Mouse (Mus musculus) kidney, postnatal 36 days (tissue): ENCODE measurements around the gene Gripap1.
A peak's percentile ranks its signal among the peaks of the same experiment; 100 is the strongest.

Source experiments
- DNase-seq, 2 experiments: peaks; one replicate each; pipeline ENCODE4 v3.0.0; 2021 to 2022; ENCODE audit warnings: mixed read lengths in 2 of 2

Gripap1 gene

DNA sequence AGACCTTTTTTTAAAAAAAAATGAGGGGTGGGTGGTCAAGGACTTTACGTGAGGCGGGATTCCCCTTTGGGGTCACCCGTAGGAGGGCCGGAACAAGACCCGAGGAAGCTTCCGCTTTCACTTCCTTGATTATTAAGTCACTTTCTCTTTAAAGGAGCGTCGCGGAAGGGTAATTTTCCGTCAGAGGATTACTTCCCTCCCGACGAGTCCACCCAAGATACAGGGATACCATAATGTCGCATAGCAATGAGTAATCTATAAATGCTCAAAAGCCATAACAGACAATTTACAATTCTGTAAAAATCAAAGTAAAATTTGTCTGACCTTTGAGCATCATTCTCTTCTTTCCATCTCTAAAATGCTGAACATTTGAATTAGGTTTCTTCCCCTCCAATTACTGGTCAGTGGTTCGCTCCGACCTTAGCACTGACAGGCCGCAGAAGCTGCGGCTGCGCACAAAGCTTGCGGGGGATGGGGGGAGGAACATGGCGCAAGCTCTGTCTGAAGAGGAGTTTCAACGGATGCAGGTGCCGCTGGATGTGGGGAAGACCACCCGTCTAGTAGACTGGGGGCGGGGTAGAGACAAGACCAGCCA is at the start of gene Gripap1:
Gripap1 (plus strand) TSS at position 224 of the 595 bp plus-strand sequence.
- DNase-seq: peak; percentile 82 to 86

GRCm38 (mm10) chrX:7740082-7740819 is 49.3 kb upstream of the Gripap1 start:
- peak; percentile 27 to 45 for DNase-seq

DNA sequence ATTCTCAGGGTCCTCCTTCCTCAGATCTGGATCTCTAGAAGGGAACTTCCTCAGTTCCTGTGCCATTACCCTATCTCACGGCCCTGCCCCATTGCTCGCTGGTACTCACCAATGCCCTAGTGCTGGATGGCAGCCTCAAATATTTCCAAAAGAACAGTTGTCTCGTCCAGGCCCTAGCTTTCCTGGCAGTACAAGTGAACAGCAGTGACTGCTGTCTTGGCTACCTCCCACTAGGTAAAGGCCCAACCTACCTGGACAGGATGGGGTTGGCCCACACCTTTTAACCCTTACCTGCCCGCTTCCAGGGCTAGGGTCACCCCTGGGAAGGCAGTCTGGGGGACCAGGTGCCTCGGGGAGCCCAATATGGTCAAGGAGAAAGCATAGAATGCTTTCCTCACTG is 48.5 kb upstream of the Gripap1 start:
- DNase-seq: peak in 1 of 2 experiments; percentile 14

GRCm38 (mm10) chrX:7743470-7743869 is 46.1 kb upstream of the Gripap1 start:
- DNase-seq: no peak

DNA sequence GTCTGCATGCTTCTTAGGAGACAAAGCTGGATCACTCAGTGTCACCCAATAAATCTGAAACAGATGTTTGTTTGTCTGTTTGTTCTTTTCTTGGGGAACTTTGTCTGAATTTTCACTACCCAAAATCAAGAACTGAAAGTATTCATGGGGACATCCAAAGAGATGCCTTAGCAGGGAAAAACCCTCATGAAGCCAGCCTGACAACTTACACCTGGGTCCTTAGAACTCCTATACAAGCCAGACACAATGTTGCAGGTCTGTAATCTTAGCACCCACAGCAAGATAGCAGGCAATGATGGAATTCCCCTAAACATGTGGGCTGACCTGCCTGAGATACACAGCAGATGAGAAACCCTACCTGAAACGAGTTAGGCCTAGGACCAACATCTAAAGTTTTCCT is 44.6 kb upstream of the Gripap1 start:
- no peak for DNase-seq

DNA sequence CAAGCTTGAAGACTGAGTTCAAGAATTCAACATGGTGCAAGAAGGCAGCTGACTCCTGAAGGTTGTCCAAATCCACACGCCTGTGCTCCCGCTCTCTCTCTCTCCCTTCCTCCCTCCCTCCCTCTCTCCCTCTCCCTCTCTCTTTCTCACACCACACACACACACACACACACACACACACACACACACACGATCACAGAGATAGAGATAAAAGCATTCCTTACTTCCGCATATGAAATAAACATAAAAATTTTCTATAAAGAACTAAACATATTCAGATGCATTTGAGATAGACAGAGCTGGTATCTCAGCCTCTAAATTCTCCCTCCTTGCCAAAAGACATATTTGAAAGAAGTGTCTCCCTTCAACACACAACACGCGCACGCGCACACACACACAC is 44.1 kb upstream of the Gripap1 start:
- no peak for DNase-seq

DNA sequence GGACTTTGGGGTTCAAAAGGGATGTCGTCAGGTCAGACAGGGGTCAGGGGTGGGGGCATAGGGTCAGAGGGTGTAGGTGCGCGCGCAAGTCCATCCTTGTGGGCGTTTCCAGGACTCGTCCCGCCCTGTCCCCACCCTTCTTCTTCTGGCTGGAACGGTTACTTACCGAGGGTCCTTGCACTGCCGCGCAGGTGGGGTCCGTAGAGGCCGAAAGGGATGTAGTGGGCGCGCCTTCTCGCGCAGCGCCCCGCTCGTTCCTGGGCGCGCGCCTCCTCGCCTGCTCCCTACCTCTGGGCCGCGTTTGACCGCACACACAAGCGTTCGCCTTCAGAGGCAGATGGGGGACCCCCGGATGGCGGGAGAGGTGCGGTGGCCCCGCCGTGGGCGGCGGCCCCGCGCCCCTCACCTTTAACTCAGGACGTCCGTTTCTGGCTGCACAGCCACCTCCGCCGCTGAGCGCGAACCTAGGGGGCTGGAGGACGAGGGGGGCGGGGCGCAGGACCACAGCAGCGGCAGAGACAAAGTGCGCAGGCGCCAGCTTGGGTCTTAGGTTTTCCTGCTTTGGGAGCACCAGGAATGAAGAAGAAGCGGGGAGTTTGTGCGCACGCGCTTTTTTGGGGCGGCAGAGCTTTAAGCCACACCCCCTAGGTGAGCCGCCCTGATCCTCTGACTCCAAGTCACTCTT is 39.0 kb upstream of the Gripap1 start, which contains the start of gene Ccdc120:
Ccdc120 (minus strand) TSS at position 474 of the 685 bp plus-strand sequence.
- peak; percentile 79 to 87 for DNase-seq

DNA sequence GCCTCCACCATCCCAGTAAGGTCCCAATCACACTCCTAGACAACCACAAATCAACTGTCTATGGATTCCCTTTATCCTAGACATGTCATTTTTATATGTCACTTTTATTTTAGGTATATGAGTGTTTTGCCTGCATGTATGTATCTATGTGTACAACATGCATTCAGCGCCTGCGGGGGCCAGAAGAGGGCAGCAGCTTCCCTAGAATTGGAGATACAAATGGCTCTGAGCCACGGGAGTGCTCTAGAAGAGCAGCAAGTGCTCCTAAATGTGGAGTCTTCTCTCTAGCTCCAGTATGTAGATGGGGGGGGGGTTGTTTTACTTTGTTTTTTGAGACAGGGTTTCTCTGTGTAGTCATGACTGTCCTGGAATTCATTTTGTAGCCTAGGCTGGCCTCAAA is 35.9 kb upstream of the Gripap1 start:
- peak in 1 of 2 experiments; percentile 56 for DNase-seq

- DNase-seq: peak; percentile 93 to 96
Observed at GRCm38 (mm10) chrX:7762137-7762920, 27.2 kb upstream of the Gripap1 start, which contains the start of gene Tfe3. Gene Tfe3 (plus strand): TSS chrX:7762560.

DNA sequence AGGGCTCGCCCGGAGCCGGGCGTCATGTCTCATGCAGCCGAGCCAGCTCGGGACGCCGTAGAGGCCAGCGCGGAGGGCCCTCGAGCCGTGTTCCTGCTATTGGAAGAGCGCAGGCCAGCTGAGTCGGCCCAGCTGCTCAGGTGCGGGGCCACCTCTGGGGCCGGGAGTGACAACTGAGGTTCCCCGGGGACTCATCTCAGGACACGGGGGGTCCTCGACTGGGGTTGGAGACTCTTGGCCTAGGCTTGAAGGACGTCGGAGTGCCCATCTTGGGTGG is 26.7 kb upstream of the Gripap1 start:
- DNase-seq: no peak

- DNase-seq: peak; percentile 25 to 39
Observed at GRCm38 (mm10) chrX:7763631-7764393, 25.8 kb upstream of the Gripap1 start.

DNA sequence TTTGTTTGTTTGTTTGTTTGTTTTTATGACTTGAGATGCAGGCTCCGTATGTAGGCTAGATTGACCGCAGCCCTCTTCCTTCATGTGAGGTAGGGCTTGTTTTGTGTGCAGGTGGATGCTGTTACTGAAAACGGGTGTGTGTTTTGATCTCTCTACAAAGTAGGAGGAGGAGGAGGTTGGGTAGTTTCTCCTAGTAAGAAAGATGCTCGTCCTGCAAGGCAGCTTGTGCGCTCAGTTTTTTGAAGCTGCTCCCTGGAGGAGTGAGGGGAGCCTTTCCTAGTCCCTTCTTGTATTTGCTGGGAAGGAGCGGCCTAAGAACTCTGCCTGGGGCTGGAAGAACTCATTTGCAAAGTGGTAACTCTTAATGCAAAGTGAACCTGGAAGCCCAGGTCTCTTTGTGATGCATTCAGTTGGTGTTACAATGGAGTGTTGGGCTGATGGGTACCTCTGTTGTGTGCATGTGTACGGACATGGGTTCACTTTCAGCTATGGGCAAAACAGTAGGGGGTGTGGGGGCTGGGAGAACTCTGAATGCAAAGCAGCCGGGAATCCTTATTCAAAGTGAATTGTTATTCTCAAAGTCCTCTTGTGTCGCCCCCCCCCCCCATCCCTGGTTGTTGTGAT is 24.8 kb upstream of the Gripap1 start:
- no peak for DNase-seq

DNA sequence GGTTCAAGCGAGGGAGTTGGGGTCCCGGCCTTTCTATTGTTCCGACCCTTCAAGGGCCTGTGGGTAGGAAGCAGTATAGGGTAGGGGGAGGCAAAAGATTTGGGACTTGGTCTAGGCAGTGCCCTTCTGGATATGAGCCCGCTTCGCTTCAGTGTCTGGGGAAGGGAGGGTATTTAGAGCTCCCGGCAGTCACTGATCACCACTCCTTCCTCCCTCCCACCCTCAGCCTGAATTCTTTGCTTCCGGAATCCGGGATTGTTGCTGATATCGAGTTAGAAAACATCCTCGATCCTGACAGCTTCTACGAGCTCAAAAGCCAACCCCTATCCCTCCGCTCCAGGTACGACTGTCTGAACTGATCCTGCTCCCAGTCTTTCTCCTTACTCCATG is 24.3 kb upstream of the Gripap1 start:
- no peak for DNase-seq

DNA sequence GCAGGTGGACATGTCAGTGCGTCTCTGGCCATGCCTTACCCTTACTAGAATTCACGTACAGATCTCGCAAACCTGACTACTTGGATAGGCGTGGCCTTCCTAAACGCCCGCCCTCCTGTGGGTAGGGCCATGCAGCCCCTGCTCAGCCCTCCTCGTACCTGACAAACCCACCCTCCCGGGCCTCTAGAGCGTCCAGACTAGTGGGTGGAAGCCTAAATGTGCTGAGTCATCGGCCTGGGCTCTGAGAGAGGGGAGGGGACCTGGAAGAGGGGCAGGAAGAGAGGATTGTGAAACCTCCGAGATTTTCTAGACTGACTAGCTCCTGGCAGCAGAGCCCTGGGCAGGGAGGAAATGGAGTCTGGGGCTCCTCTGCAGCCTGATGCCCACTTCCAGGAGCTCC is 23.8 kb upstream of the Gripap1 start:
- peak; percentile 47 to 53 for DNase-seq

- DNase-seq: no peak
Observed at GRCm38 (mm10) chrX:7769302-7770017, 20.1 kb upstream of the Gripap1 start.

DNA sequence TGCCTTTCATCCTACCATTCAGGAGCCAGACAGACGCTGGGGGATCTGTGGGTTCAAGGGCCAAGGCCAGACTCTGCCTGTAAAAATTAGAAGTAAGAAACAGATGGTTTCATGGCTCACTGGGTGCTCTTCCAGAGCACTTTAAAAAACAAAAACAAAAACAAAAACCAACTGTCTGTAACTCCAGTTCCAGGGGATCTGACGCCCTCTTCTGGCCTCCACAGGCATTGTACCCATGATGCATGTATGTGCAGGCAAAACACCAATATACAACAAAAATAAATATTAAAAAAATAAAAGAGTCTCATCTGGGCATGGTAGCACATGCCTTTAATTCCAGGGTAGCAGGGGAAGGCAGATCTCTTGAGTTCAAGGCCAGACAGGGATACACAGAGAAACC is 16.8 kb upstream of the Gripap1 start:
- peak in 1 of 2 experiments; percentile 58 for DNase-seq

DNA sequence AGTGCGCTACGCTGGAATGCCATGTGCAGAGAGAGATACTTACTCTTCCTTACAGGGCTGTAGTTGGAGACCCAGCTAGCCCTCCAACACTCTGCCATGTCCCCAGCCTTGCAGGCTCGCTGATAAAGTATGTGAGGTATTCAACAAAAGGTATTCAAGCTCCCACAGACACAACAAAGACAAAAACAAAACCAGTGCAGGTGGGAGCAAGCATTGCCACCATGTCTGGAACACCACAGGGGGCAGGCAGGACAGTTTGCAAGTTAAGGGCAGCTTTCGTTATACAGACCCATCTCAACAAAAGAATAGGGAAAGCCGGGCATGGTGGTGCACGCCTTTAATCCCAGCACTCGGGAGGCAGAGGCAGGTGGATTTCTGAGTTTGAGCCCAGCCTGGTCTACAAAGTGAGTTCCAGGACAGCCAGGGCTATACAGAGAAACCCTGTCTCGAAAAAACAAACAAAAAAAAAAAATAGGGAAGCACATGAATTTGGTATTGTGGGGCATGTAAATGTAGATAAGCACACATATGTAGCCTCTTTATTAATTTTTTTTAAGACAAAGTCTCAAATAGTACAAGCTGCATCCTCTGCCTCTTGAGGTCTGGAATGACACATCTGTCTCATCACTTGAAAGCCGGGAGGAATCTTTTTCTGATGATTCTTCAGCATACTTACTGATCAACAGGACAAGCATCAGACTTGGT is 13.9 kb upstream of the Gripap1 start:
- no peak for DNase-seq

DNA sequence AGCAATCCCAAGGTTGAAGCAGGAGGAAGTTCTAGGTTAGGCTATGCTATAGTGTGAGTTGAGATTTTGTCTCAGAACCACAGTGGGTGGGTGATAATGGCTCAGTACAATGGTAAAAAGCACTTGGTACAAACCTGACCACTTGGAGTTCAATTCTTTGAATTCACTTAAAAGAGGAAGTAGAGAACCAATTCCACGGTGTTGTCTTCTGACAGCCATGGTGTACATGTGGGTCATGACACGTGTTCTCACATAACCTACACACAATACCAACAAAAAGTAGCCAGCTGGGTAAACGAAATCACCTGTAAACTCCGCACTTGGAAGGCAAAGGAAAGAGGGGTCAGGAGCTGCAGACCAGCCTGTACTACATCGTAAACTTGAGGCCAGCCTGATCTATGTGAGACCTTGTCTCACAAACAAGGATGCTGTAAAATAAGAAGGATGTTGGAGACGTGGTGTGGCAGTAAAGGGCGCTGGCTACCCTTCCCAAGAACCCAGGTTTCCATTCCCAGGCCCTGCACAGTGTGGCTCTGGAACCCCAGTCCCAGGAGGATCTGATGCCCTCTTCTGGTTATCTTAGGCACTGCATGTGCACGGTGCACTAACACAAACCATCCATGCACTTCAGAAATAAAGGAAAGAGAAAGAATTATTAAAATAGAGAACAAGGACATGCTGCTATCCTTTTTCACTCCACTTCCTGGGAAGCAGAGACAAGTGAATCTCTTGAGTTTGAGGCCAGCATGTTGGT is 13.1 kb upstream of the Gripap1 start:
- peak; percentile 36 to 79 for DNase-seq

GRCm38 (mm10) chrX:7778450-7779244 is 10.9 kb upstream of the Gripap1 start:
- no peak for DNase-seq
